Mouse (Mus musculus) right cerebral cortex, postnatal 10 days (tissue): Measurements from ENCODE around the gene Glg1.
"Not testable (repeated sequence)": the region's sequence is repeated elsewhere in the genome, so short reads cannot be mapped to it uniquely, and the experiment has no call there.

ENCODE experiments used
- DNase-seq, 2 experiments: peaks; one replicate each; pipeline ENCODE4 v3.0.0; 2021; ENCODE audit warnings: low spot score in 2 of 2

Glg1 gene

GRCm38 (mm10) chr8:111258631-111259407 lies at the start of gene Glg1:
Gene Glg1 (minus strand): TSS chr8:111259216.
- DNase-seq, result peak; percentile 95 to 96

- DNase-seq, result peak in 1 of 2 experiments; percentile 23
Measured at GRCm38 (mm10) chr8:111305031-111305730, 46.2 kb upstream of the Glg1 start.

GRCm38 (mm10) chr8:111304359-111304758 lies 45.3 kb upstream of the Glg1 start:
- no peak for DNase-seq

- not testable (repeated sequence) for DNase-seq
Measured at GRCm38 (mm10) chr8:111303076-111303803, 44.2 kb upstream of the Glg1 start.

GRCm38 (mm10) chr8:111300597-111301546 lies 41.9 kb upstream of the Glg1 start:
- DNase-seq, result peak in 1 of 2 experiments; percentile 24

- peak; percentile 99 for DNase-seq
Measured at GRCm38 (mm10) chr8:111299821-111300568, 41.0 kb upstream of the Glg1 start, which contains the start of gene Rfwd3. Gene Rfwd3 (minus strand): TSS chr8:111300222.

GRCm38 (mm10) chr8:111299363-111299820 lies 40.4 kb upstream of the Glg1 start:
- DNase-seq, result peak; percentile 43 to 49

GRCm38 (mm10) chr8:111298011-111298410 lies 39.0 kb upstream of the Glg1 start:
- DNase-seq, result no peak

GRCm38 (mm10) chr8:111291733-111292132 lies 32.7 kb upstream of the Glg1 start:
- DNase-seq, result no peak

GRCm38 (mm10) chr8:111290586-111290985 lies 31.6 kb upstream of the Glg1 start:
- no peak for DNase-seq

- DNase-seq, result no peak
Measured at GRCm38 (mm10) chr8:111285603-111286002, 26.6 kb upstream of the Glg1 start.

- no peak for DNase-seq
Measured at GRCm38 (mm10) chr8:111282093-111282492, 23.1 kb upstream of the Glg1 start.

GRCm38 (mm10) chr8:111268277-111268676 lies 9.3 kb upstream of the Glg1 start:
- DNase-seq, result no peak

GRCm38 (mm10) chr8:111266161-111266560 lies 7.1 kb upstream of the Glg1 start:
- DNase-seq, result not testable (repeated sequence)

GRCm38 (mm10) chr8:111264693-111265220 lies 5.7 kb upstream of the Glg1 start:
- no peak for DNase-seq

GRCm38 (mm10) chr8:111261981-111262381 lies 3.0 kb upstream of the Glg1 start:
- no peak for DNase-seq

GRCm38 (mm10) chr8:111260251-111260650 lies 1.2 kb upstream of the Glg1 start:
- no peak for DNase-seq

GRCm38 (mm10) chr8:111259408-111259741 lies 359 bp upstream of the Glg1 start:
- no peak for DNase-seq

GRCm38 (mm10) chr8:111258010-111258630 lies 896 bp downstream of the Glg1 start:
- DNase-seq, result no peak
